Mouse (Mus musculus): Measurements from ENCODE around the gene Tmem150c. TPM values are rescaled to one million over a fixed set of nuclear protein-coding genes. Genes with fewer than 3 reads are reported as not detected.

The Tmem150c gene
- polyA plus RNA-seq, 1 experiment from 2014 or later, result 8.3 TPM

GRCm38 (mm10) chr5:100187035-100187901 is 27.7 kb upstream of the Tmem150c start:
- no peaks in the 10 kb centered on the region for H3K4me1 ChIP-seq
- H3K4me3 ChIP-seq, result no peak overlapping the region
- 84% methylated on average over 3 of the region's 3 CpGs for WGBS
- no peaks in the 10 kb centered on the region for H3K9me3 ChIP-seq
- no peaks in the 10 kb centered on the region for H3K27me3 ChIP-seq (replicated peaks)
- no peak overlapping the region for H3K4me2 ChIP-seq (replicated peaks)
- no peak overlapping the region for H3K27ac ChIP-seq
- no peaks in the 10 kb centered on the region for H3K36me3 ChIP-seq
- H3K9ac ChIP-seq, result no peak overlapping the region
- no peak for ATAC-seq (ENCODE audit: low FRiP score, low read depth)

DNA sequence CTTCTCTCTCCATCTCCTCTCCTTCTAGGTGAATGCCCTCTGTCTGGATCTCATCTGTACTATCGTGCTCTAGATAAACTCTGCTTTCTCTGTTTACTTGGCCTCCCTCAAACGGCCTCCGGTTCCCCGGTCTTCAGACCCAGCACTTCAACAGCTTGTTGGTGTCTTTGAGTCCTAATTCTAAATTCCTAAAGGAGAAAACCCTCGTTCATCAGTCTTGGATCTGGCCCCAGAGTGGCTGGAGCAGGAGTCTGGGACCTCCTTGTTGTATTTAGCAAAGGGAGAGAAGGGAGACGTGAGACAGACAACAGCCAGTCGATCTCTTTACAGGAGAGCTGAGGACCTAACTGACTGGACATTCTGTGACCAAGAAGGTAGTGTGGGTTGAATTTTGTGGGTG is 27.0 kb upstream of the Tmem150c start:
- WGBS, result 84% methylated on average over 7 of the region's 7 CpGs

GRCm38 (mm10) chr5:100185895-100186294 is 26.3 kb upstream of the Tmem150c start:
- no peak overlapping the region for H3K9ac ChIP-seq
- H3K4me1 ChIP-seq, result no peaks in the 10 kb centered on the region
- no peaks in the 10 kb centered on the region for H3K9me3 ChIP-seq
- H3K27me3 ChIP-seq (replicated peaks), result no peaks in the 10 kb centered on the region
- no peak overlapping the region for H3K4me2 ChIP-seq (replicated peaks)
- H3K27ac ChIP-seq, result no peak overlapping the region
- 34% methylated on average over 7 of the region's 7 CpGs for WGBS
- ATAC-seq (ENCODE audit: low FRiP score, low read depth), result no peak
- no peak overlapping the region for H3K4me3 ChIP-seq
- no peaks in the 10 kb centered on the region for H3K36me3 ChIP-seq

More for the DNA sequence above, 27.0 kb upstream of the Tmem150c start:
- H3K9ac ChIP-seq, result no peak overlapping the region
- no peak for ATAC-seq (ENCODE audit: low FRiP score, low read depth)
- H3K4me1 ChIP-seq, result no peaks in the 10 kb centered on the region
- H3K4me3 ChIP-seq, result no peak overlapping the region
- H3K27ac ChIP-seq, result no peak overlapping the region
- H3K36me3 ChIP-seq, result no peaks in the 10 kb centered on the region
- H3K27me3 ChIP-seq (replicated peaks), result no peaks in the 10 kb centered on the region
- no peak overlapping the region for H3K4me2 ChIP-seq (replicated peaks)
- no peaks in the 10 kb centered on the region for H3K9me3 ChIP-seq

DNA sequence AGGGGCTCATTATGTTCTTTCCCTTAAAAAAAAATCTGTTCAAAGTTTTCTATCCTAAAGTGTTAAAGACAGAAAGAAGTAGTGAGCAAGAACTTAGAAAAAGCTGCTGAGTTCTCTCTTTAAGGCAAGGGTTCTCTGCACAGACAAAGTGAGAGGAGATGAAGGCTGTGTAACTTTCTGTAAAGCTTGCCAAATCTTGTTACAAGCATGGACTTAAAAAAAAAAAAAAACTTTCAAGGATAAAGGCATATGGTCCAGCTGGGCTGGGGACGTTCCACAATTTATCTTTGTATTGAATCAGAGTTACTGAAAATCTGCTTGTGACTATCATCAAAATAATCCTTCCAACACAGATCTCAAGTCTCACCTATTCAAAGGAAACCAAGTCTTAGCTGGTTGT is 21.4 kb upstream of the Tmem150c start:
- no peaks in the 10 kb centered on the region for H3K36me3 ChIP-seq
- H3K27ac ChIP-seq, result no peak overlapping the region
- ATAC-seq (ENCODE audit: low FRiP score, low read depth), result no peak
- no peaks in the 10 kb centered on the region for H3K27me3 ChIP-seq (replicated peaks)
- no peak overlapping the region for H3K4me2 ChIP-seq (replicated peaks)
- no peaks in the 10 kb centered on the region for H3K4me1 ChIP-seq
- H3K9me3 ChIP-seq, result no peaks in the 10 kb centered on the region
- no peak overlapping the region for H3K4me3 ChIP-seq
- WGBS, result 71% methylated on average over 1 of the region's 1 CpGs
- H3K9ac ChIP-seq, result no peak overlapping the region

DNA sequence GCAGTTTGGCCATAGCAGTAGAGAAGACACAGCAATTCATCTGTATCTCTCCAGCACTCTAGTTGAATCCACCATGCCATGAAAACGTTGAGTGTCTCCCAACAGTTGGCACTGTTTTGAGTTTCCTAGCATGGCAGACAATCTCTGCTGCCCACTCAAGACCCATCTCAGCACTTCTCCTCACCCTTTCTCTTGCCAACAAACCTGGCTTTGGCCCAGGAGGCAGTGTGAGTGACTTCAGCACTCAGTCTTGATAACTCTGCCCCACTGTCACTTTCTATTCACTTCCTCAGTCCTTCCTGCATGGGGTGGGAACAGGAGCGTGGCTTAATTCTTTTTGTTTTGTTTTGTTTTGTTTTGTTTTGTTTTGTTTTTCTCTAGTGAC is 19.2 kb upstream of the Tmem150c start:
- Histone ChIP-seq H3K9ac (no peak overlapping the region), H3K4me3 (no peak overlapping the region), H3K4me1 (no peaks in the 10 kb centered on the region), H3K4me2 (replicated peaks) (no peak overlapping the region), H3K27ac (no peak overlapping the region), H3K9me3 (no peaks in the 10 kb centered on the region), H3K27me3 (replicated peaks) (no peaks in the 10 kb centered on the region), H3K36me3 (no peaks in the 10 kb centered on the region)
- ATAC-seq (ENCODE audit: low FRiP score, low read depth), result no peak
- 81% methylated on average over 2 of the region's 2 CpGs for WGBS

- no peak overlapping the region for H3K4me3 ChIP-seq
- WGBS, result 74% methylated on average over 4 of the region's 4 CpGs
- peak; percentile 25; the same call in 1 of the 2 replicates for ATAC-seq (ENCODE audit: low FRiP score, low read depth)
- H3K9me3 ChIP-seq, result no peaks in the 10 kb centered on the region
- H3K4me1 ChIP-seq, result no peaks in the 10 kb centered on the region
- H3K36me3 ChIP-seq, result no peaks in the 10 kb centered on the region
- no peak overlapping the region for H3K4me2 ChIP-seq (replicated peaks)
- no peaks in the 10 kb centered on the region for H3K27me3 ChIP-seq (replicated peaks)
- H3K9ac ChIP-seq, result no peak overlapping the region
- no peak overlapping the region for H3K27ac ChIP-seq
Observed at GRCm38 (mm10) chr5:100178122-100178780, 18.6 kb upstream of the Tmem150c start.

DNA sequence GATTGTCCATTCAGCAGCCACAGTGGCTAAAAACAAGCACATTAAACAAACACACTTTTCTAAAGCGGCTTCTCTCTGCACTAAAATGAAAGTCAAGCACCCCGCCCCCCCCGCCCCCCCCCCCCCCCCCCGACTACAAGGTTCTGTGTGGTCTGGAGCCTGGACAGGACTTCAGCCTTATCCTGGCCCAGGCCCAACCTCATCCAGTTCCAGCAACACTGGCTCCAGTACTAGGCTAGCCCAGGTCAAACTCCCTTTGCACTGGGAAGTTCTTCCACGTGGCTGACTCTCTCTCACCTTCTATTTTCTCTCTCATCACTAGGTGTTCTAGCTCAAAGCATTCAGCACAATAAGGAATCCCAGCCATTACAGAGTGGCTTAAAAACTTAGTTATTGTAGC is 17.9 kb upstream of the Tmem150c start:
- no peak overlapping the region for H3K27ac ChIP-seq
- no peak overlapping the region for H3K4me3 ChIP-seq
- no peak overlapping the region for H3K4me2 ChIP-seq (replicated peaks)
- H3K36me3 ChIP-seq, result no peaks in the 10 kb centered on the region
- H3K4me1 ChIP-seq, result no peaks in the 10 kb centered on the region
- H3K27me3 ChIP-seq (replicated peaks), result no peaks in the 10 kb centered on the region
- ATAC-seq (ENCODE audit: low FRiP score, low read depth), result no peak
- WGBS, result 61% methylated on average over 5 of the region's 5 CpGs
- H3K9ac ChIP-seq, result no peak overlapping the region
- no peaks in the 10 kb centered on the region for H3K9me3 ChIP-seq

- Histone ChIP-seq H3K4me1 (no peaks in the 10 kb centered on the region), H3K4me3 (no peak overlapping the region), H3K27me3 (replicated peaks) (no peaks in the 10 kb centered on the region), H3K4me2 (replicated peaks) (no peak overlapping the region), H3K27ac (no peak overlapping the region), H3K9ac (no peak overlapping the region), H3K36me3 (no peaks in the 10 kb centered on the region), H3K9me3 (no peaks in the 10 kb centered on the region)
- WGBS, result 57% methylated on average over 5 of the region's 5 CpGs
- ATAC-seq (ENCODE audit: low FRiP score, low read depth), result no peak
Observed at GRCm38 (mm10) chr5:100176096-100176495, 16.5 kb upstream of the Tmem150c start.

GRCm38 (mm10) chr5:100175582-100175981 is 16.0 kb upstream of the Tmem150c start:
- Histone ChIP-seq H3K4me3 (no peak overlapping the region), H3K27me3 (replicated peaks) (no peaks in the 10 kb centered on the region), H3K9me3 (no peaks in the 10 kb centered on the region), H3K27ac (no peak overlapping the region), H3K36me3 (no peaks in the 10 kb centered on the region), H3K9ac (no peak overlapping the region), H3K4me1 (no peaks in the 10 kb centered on the region), H3K4me2 (replicated peaks) (no peak overlapping the region)
- WGBS, result 78% methylated on average over 7 of the region's 7 CpGs
- ATAC-seq (ENCODE audit: low FRiP score, low read depth), result no peak

- H3K4me1 ChIP-seq, result no peaks in the 10 kb centered on the region
- WGBS, result 73% methylated on average over 4 of the region's 4 CpGs
Observed at GRCm38 (mm10) chr5:100172104-100172503, 12.5 kb upstream of the Tmem150c start.

GRCm38 (mm10) chr5:100166591-100167491 is 7.2 kb upstream of the Tmem150c start:
- Histone ChIP-seq H3K36me3 (no peaks in the 10 kb centered on the region), H3K4me1 (no peaks in the 10 kb centered on the region), H3K9ac (no peak overlapping the region), H3K27ac (no peak overlapping the region), H3K27me3 (replicated peaks) (no peaks in the 10 kb centered on the region), H3K9me3 (no peaks in the 10 kb centered on the region), H3K4me3 (no peak overlapping the region), H3K4me2 (replicated peaks) (no peak overlapping the region)
- no peak for ATAC-seq (ENCODE audit: low FRiP score, low read depth)
- 45% methylated on average over 14 of the region's 14 CpGs for WGBS

More at GRCm38 (mm10) chr5:100172104-100172503, 12.5 kb upstream of the Tmem150c start:
- H3K27me3 ChIP-seq (replicated peaks), result no peaks in the 10 kb centered on the region
- ATAC-seq (ENCODE audit: low FRiP score, low read depth), result no peak
- no peak overlapping the region for H3K9ac ChIP-seq
- no peaks in the 10 kb centered on the region for H3K9me3 ChIP-seq
- no peak overlapping the region for H3K4me3 ChIP-seq
- H3K36me3 ChIP-seq, result no peaks in the 10 kb centered on the region
- H3K27ac ChIP-seq, result no peak overlapping the region
- no peak overlapping the region for H3K4me2 ChIP-seq (replicated peaks)

DNA sequence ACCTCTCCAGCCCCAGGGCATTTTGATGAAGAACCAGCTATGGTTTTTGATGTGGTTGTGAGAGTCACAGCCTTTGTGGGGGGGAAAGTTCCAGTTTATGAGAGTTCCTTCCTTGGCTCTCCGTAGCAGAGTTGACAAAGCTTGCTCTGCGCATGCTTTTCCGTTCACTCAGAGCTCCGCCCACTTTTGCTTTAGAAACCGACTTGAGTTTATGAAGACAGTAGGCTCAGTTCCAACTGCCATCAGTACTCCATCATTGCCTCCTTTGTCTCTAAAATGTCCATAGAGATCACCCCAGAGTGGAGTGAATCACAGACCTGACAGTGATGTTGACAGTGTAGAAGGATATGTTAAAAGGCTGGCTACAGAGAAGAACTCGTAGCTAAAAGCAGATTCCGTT is 3.8 kb upstream of the Tmem150c start:
- no peak overlapping the region for H3K9ac ChIP-seq
- H3K36me3 ChIP-seq, result no peaks in the 10 kb centered on the region
- no peak for ATAC-seq (ENCODE audit: low FRiP score, low read depth)
- H3K4me2 ChIP-seq (replicated peaks), result no peak overlapping the region
- peaks cover 10% of the 10 kb centered on the region for H3K27me3 ChIP-seq (replicated peaks)
- WGBS, result 62% methylated on average over 7 of the region's 7 CpGs
- no peak overlapping the region for H3K27ac ChIP-seq
- H3K4me3 ChIP-seq, result no peak overlapping the region
- H3K9me3 ChIP-seq, result no peaks in the 10 kb centered on the region
- 0 out of 2 replicates have a peak, but pooled peaks cover 4% of the 10 kb centered on the region for H3K4me1 ChIP-seq
